Mouse (Mus musculus) limb, embryonic 11.5 days (tissue): ENCODE data around the gene Fam214a. TPM values are rescaled to one million over a fixed set of nuclear protein-coding genes. Genes with fewer than 3 reads are reported as not detected.

Experiments used
- ATAC-seq: fragments of 200-750 bp; cut with Nextera tagmentation; 2 replicates; pipeline ENCODE4 v1.8.0; 2017; ENCODE audit warnings: low read depth; ENCODE audit not compliant: insufficient number of reproducible peaks, low FRiP score, low TSS enrichment
- DNase-seq: peaks from one replicate; pipeline ENCODE4 v3.0.0-alpha.2; 2015; ENCODE audit warnings: low spot score
- H3K27ac ChIP-seq: fragments of 300-500 bp; sonication (generic); replicated peaks from 2 replicates; pipeline ENCODE4 v1.5.1; 2014; ENCODE audit warnings: low read depth, mild to moderate bottlenecking, low read length
- H3K27me3 ChIP-seq: fragments of 300-500 bp; sonication (generic); 2 replicates; pipeline ENCODE4 v1.6.1; 2014; ENCODE audit warnings: mild to moderate bottlenecking, low read length, mixed read lengths; ENCODE audit not compliant: control insufficient read depth, insufficient read depth
- H3K36me3 ChIP-seq: fragments of 300-500 bp; sonication (generic); 2 replicates; pipeline ENCODE4 v1.6.1; 2014; ENCODE audit warnings: mild to moderate bottlenecking, low read length, moderate library complexity, mixed read lengths; ENCODE audit not compliant: control insufficient read depth, insufficient read depth
- H3K4me1 ChIP-seq: fragments of 300-500 bp; sonication (generic); 2 replicates; pipeline ENCODE4 v1.6.1; 2014; ENCODE audit warnings: low read length, mixed read lengths; ENCODE audit not compliant: control insufficient read depth, insufficient read depth
- H3K4me2 ChIP-seq: fragments of 300-500 bp; sonication (generic); 2 replicates; pipeline ENCODE4 v1.6.1; 2014; ENCODE audit warnings: low read depth, mild to moderate bottlenecking, moderate library complexity; ENCODE audit not compliant: severe bottlenecking
- H3K4me3 ChIP-seq: fragments of 300-500 bp; sonication (generic); 2 replicates; pipeline ENCODE4 v1.5.1; 2014; ENCODE audit warnings: low read depth, low read length
- H3K9ac ChIP-seq: fragments of 300-500 bp; sonication (generic); 2 replicates; pipeline ENCODE4 v1.6.1; 2014; ENCODE audit warnings: mild to moderate bottlenecking, low read length
- H3K9me3 ChIP-seq: fragments of 300-500 bp; sonication (generic); 2 replicates; pipeline ENCODE4 v1.6.1; 2016; ENCODE audit warnings: low read length; ENCODE audit not compliant: control insufficient read depth
- WGBS: fragments of 180-500 bp; shearing (Covaris S2); extraction: QIAGEN DNeasy Blood & Tissue Kit; methylation state at CpG from one replicate; pipeline ENCODE4 v1.1.7; 2014; 5-methylcytosine and 5-hydroxymethylcytosine counted together
- polyA plus RNA-seq: library from polyadenylated mRNA; unstranded; fragments of >200 nt; fragmentation: Nextera tagmentation; extraction: Ambion mirVana; gene quantifications from 2 replicates; pipeline ENCODE4 v1.2.1, GENCODE M21; 2014

The Fam214a gene
- polyA plus RNA-seq, 1 experiment from 2014 or later, result 7.6 TPM

DNA sequence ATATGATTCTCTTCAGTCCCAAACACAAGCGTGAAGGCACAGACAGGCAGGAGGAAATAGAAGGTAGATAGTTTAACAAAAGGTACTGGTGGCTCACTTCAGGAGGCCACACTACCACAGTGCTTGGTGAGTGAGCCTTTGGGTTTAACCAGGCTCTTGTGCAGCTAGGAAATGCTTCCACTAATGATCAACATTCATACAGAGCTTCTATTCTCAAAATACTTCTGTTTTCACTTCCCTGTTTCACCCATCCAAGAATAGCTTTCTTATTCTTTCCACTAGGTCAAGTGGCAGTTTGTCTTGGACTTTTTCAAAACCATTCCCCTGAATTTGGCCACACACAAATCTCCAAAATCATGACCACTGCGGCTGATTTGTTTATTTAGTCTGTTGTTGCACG lies 17.4 kb upstream of the Fam214a start:
- no peak overlapping the region for H3K4me2 ChIP-seq
- WGBS, result 85% methylated on average over 3 of the region's 3 CpGs
- DNase-seq (no peak), ATAC-seq (no peak)
- H3K4me3 ChIP-seq, result no peak overlapping the region
- H3K36me3 ChIP-seq, result no peaks in the 10 kb centered on the region
- H3K9me3 ChIP-seq, result no peaks in the 10 kb centered on the region
- no peak overlapping the region for H3K9ac ChIP-seq
- 0 out of 2 replicates have a peak, but pooled peaks cover 2% of the 10 kb centered on the region for H3K4me1 ChIP-seq
- no peaks in the 10 kb centered on the region for H3K27me3 ChIP-seq
- no peak overlapping the region for H3K27ac ChIP-seq

DNA sequence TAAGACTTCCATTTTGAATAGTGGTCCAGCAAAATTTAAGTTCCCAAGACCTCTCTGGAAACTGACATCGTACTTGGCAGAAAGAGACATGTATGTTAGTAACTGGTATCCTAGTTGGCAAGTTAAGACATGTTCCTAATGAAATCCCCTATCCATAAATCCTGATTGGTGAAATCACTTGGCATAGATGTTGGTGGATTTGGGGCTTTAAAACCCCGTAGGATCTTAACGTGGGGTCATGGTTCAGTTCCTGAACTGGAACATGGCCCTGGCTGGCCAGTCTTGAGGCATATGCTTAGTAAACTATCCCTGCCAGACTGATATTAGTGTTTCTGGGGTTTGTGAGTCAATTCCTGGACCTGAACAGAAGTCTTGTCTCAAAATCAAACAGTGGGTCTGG lies 14.9 kb upstream of the Fam214a start:
- H3K27me3 ChIP-seq, result no peaks in the 10 kb centered on the region
- no peak for ATAC-seq
- WGBS, result 91% methylated on average over 3 of the region's 3 CpGs

DNA sequence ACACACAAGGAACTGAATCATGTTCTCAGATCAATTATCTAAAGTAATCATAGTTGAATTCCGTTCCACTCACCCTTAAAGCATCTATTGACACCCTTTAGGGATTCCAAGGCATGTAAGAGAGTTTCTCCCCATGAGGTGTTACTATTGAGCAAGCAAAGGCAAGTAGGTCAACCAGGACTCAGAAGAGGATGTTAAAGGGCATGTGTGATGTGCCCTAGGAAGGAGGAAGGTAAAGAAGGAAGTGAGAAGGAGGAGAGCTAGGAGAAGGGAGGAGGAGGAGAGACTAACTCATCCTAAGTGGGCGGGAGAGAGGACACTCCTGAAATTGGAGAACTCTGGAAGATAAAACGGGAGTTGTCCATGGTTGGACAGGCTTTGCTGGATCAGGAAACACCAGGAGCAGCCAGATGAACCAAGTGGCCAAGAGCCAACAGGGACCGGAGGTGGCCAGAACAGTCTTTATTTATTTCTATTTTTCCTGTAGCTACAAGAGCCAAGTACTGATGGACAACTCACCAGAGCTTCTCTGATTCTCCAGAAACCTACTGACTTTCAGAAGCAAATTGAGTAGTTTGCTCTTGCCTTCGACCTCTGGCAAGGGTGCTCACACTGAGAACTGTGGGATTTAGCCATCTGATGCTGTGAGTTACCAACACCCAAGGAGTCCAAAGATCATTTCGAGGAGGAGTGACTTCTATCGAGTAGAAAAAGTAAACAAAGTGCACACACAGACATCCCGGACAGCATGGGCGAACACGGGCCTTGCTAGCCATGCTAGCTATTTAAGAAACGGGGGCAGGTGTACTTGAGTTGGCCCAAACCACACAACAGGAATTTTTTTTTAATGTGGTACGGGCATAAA lies 13.8 kb upstream of the Fam214a start:
- WGBS, result 87% methylated on average over 12 of the region's 12 CpGs
- Histone ChIP-seq H3K4me3 (no peak overlapping the region), H3K4me1 (peaks cover 8% of the 10 kb centered on the region; the same call in 1 of the 2 replicates), H3K4me2 (no peak overlapping the region), H3K27ac (no peak overlapping the region), H3K9me3 (no peaks in the 10 kb centered on the region), H3K36me3 (no peaks in the 10 kb centered on the region), H3K9ac (no peak overlapping the region), H3K27me3 (no peaks in the 10 kb centered on the region)
- ATAC-seq, result no peak
- no peak for DNase-seq

More for the DNA sequence above, 14.9 kb upstream of the Fam214a start:
- no peak for DNase-seq
- Histone ChIP-seq H3K36me3 (no peaks in the 10 kb centered on the region), H3K27ac (no peak overlapping the region), H3K9ac (no peak overlapping the region), H3K4me2 (no peak overlapping the region), H3K9me3 (no peaks in the 10 kb centered on the region), H3K4me1 (peaks cover 2% of the 10 kb centered on the region; the same call in 1 of the 2 replicates), H3K4me3 (no peak overlapping the region)

DNA sequence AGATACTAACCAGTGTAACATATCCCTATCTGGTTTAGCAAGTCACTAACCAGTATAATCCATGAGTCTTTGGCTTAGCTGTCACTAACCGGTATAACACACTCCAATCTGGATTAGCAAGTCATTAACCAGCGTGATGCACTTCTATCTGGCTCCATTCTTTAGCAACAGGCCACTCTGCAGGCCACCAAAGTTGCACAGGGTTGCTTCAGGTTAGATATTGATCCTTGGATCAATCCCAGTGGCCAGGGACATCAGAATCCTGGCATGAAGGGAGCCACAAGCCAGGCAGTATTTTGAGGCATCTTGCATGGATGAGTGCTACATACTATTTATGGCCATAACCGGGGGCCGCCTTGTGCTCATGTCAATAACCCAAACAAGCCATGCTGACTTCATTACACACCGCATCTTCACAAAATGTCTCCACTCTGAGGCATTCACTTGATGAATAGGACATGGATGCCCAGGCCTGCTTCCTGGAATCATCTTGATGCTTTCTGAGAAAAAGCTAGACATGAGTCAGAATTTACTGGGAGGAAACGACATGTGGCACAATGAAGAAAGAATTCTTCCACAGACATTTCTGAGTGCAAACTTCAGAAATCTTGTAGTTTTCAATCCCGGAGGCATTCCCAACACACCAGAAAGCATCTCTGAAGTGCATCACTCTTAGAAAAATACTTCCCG lies 5.8 kb upstream of the Fam214a start:
- H3K27me3 ChIP-seq, result no peaks in the 10 kb centered on the region
- DNase-seq (no peak), ATAC-seq (no peak)
- no peaks in the 10 kb centered on the region for H3K36me3 ChIP-seq
- no peak overlapping the region for H3K4me3 ChIP-seq
- 87% methylated on average over 8 of the region's 8 CpGs for WGBS
- no peaks in the 10 kb centered on the region for H3K9me3 ChIP-seq
- H3K27ac ChIP-seq, result no peak overlapping the region
- no peak overlapping the region for H3K9ac ChIP-seq
- peaks cover 8% of the 10 kb centered on the region; the same call in 1 of the 2 replicates for H3K4me1 ChIP-seq
- H3K4me2 ChIP-seq, result no peak overlapping the region

DNA sequence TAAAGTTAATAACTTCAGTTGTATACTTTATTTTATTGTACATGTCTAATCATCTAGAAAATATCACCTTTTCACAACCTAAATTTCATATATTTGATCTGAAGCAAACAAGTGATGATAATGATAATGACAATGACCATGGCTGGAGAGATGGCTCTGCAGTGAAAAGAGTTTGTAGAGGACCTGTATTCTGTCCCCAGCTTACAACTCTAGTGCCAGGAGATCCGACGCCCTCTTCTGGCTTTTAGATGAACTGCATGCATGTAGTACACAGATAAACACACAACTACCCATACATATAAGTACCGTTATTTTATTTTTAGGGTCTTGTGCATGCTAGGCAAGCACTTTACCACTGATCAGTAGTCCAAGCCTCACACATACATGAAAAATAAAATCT lies 1.2 kb upstream of the Fam214a start:
- WGBS, result 33% methylated on average over 3 of the region's 3 CpGs
- H3K27me3 ChIP-seq, result no peaks in the 10 kb centered on the region
- no peak overlapping the region for H3K9ac ChIP-seq

DNA sequence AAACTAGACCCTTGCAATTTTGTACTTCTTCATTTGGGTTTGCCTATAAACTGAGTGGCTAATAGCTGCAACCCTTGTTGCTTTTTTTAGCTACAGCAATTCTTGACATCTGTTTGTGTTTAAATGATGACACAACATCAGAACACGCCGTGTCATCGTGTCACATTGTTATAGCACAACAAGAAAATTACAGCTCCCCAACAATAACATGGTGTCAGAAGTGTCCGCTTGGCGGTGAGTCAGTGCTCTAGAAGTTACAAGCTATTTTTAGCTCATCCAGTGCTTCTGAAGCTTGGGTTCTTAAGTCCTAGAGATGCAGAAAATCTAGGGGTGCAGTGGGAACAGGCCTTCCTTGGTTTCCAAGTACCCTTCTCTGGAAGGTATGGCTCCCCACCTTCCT lies 578 bp upstream of the Fam214a start:
- Histone ChIP-seq H3K9me3 (no peaks in the 10 kb centered on the region), H3K4me2 (peak overlapping the region; percentile 85), H3K9ac (no peak overlapping the region), H3K4me3 (peak overlapping the region; percentile 84; the same call in 1 of the 2 replicates), H3K27me3 (no peaks in the 10 kb centered on the region), H3K27ac (no peak overlapping the region), H3K36me3 (no peaks in the 10 kb centered on the region), H3K4me1 (0 out of 2 replicates have a peak, but pooled peaks cover 3% of the 10 kb centered on the region)
- DNase-seq, result no peak
- 63% methylated on average over 5 of the region's 5 CpGs for WGBS
- ATAC-seq, result no peak

More for the DNA sequence above, 1.2 kb upstream of the Fam214a start:
- no peaks in the 10 kb centered on the region for H3K9me3 ChIP-seq
- no peak overlapping the region for H3K4me3 ChIP-seq
- no peak for DNase-seq
- H3K4me2 ChIP-seq, result no peak overlapping the region
- 0 out of 2 replicates have a peak, but pooled peaks cover 3% of the 10 kb centered on the region for H3K4me1 ChIP-seq
- no peaks in the 10 kb centered on the region for H3K36me3 ChIP-seq
- no peak overlapping the region for H3K27ac ChIP-seq
- ATAC-seq, result no peak

DNA sequence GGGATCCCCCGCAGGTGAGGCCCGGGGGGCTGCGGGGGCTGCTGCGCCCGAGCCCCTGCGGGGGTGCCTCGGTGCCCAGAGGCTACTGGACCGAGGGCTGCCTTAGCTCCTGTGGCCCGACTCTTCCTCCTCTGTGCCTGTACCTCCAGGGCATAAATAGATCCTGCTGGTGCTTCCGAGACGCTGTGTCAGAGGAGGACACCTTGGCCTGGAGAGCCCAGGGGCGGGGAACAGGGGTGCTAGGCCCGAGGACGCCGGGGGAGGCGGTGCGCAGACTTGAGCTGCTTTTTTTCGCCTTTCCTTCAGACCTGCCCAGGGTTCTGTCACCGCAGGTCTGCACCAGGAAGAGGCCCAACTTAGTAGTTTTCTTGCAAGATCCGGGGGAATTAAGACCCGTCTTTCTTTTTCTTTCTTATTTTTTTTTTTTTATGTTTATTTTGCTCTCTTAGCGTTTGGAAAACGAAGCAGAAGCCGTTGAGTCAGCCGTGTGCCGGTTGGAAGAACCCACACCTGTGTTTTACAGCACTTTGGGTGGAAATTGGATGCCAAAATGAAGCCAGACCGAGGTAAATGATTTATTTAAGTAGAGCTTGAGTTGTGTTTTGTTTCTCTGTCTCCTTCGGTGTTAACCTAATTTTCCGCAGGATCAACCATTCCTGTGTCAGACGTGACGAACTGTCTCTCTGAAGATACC lies 728 bp downstream of the Fam214a start:
- Histone ChIP-seq H3K4me1 (0 out of 2 replicates have a peak, but pooled peaks cover 3% of the 10 kb centered on the region), H3K27ac (peak overlapping the region; percentile 69), H3K36me3 (no peaks in the 10 kb centered on the region), H3K9ac (peak overlapping the region; percentile 77), H3K4me2 (peak overlapping the region; percentile 85), H3K27me3 (no peaks in the 10 kb centered on the region), H3K9me3 (no peaks in the 10 kb centered on the region), H3K4me3 (peak overlapping the region; percentile 84)
- DNase-seq (peak; percentile 64), ATAC-seq (peak; percentile 65)
- 7% methylated on average over 29 of the region's 31 CpGs for WGBS

DNA sequence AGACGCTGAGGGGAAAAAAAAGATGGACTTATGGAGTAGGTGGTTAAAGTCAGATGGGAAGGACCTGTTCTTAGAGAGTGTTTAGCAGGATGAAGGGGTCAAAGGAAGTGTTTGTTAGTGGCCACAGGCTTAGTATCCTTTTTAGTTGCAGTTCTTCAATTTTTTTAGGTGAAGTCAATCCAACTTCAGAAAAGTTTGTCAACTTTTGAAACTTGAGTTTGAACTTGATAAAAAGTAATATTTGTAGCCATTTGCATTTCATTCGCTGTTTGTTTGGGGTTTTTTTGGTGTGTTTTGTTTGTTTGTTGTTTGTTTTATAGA lies 1.2 kb downstream of the Fam214a start:
- no peak for ATAC-seq
- DNase-seq, result no peak
- no peaks in the 10 kb centered on the region for H3K27me3 ChIP-seq
- no peak overlapping the region for H3K9ac ChIP-seq
- H3K36me3 ChIP-seq, result no peaks in the 10 kb centered on the region
- peak overlapping the region; percentile 84 for H3K4me3 ChIP-seq
- H3K4me1 ChIP-seq, result 0 out of 2 replicates have a peak, but pooled peaks cover 3% of the 10 kb centered on the region
- WGBS, result 60% methylated on average over 2 of the region's 2 CpGs
- H3K27ac ChIP-seq, result no peak overlapping the region
- H3K4me2 ChIP-seq, result peak overlapping the region; percentile 85
- no peaks in the 10 kb centered on the region for H3K9me3 ChIP-seq
